Mouse (Mus musculus) CD4-positive, CD25-positive, alpha-beta regulatory T cell, adult 2 months (primary cell): ENCODE data around the gene Dap.

ENCODE experiments used
- DNase-seq: peaks from one replicate; pipeline ENCODE4 v3.0.0-alpha.2; 2012; ENCODE audit warnings: low read depth, low spot score

Gene Dap

DNA sequence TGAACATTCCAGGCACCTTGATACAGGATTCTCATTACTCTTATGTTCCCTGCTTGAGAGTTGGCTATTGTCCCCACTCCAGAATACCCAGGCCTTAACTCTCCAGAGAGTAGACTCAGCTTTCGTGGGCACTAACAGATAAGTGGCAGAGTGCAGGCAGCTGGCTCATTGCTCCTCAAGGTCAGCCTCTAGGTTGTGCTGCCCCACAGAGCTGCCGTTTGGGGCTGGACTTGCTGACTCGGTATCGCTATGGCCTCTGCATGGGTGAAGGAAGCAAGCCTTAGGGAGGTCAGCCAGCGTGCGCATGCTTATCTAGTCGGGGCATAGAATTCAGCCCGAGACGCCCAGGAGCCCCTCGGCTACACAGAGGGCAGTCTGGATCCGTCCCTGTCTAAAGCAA lies 13.3 kb downstream of the Dap start:
- DNase-seq: no peak

DNA sequence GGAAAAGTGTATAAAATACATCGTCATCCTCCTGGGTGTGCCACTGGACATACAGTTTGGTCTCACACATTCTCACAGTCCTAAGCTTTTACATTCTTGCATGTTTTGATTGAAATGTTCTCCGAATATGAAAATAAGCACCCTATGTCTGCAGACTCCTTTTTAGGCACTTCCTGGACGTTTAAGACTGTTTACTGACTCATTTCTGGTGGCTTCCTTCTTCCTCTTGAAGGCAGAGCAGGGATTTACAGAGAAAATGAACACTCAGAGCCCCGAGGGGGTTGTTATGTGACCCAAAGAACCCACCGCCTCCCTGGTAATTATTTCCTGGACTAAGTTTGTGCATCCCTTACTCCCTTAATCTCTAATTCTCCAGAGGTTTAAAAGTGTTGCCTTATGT lies 13.8 kb downstream of the Dap start:
- DNase-seq: no peak

DNA sequence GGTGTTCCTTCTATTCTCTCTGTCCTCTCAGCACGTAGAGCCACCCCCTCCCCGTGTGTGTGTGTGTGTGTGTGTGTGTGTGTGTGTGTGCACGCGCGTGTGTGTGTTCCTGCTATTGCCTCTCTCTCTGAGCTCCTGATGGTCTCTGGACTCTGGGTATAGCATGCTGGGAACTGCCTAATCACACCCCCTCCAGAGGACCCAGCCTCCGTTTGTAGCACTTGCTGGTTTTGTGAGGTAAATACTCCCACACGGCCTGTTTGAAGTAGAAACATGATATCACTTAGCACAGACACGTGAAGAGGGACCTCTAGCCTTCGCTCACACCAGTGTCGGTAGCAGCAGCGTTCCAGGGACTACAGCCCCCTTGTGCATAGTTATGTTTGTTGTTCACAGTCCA lies 14.5 kb downstream of the Dap start:
- peak; percentile 9 for DNase-seq

DNA sequence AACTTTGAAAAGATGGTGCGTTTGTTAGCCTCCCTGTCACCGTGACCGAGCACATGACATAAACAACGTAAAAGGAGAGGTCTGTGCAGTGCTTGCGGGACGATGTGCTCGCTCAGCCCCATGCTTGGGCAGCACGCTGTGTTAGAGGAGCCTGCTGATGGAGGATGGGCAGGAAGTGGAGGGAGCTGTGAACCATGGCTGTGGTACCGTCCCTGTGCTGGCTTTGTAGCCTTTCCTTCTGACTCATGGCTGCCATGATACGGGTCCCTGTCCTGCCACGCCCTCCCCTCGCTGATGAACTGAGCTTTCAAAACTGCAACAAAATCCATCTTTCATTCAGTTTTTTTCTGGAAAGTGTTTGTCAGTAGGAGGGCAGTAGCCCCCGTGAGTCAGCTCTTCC lies 15.6 kb downstream of the Dap start:
- peak; percentile 32 for DNase-seq

DNA sequence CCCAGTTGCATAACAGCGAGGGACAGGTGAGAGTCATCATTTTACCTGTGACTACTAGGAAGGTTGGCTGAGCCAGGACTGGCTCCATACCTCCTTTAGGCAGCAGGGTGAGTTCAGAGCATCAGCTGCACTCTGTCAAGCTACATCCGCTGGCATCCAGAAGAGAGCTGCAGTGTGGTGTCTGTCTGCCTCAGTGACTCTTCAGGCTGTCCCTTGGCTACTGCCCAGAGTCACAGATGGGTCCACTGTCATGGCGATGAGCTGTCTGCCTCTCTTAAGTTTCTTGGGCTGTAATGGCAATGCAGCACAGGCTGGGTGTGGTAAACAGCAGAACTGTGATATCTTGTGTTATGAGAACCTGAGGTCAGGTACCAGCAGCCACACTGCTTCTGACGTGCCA lies 16.1 kb downstream of the Dap start:
- no peak for DNase-seq

DNA sequence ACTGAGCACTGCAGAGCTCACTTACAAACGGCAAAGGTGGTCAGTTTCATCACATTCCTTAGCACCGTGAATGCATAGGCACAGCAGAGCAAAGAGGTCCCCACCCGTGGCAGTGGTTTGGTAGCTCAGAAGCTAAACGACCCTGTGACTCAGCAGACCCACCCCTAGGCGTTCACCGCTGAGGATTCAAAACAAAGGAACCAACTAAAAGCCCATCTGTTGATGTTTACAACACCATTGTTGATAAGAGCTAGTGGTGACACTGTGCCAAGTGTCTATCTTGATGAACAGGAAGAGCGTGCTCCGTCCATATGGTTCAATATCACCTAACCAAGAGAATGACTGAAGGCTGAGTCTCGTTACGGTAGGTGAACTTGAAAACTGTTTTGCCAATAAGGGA lies 19.1 kb downstream of the Dap start:
- no peak for DNase-seq

DNA sequence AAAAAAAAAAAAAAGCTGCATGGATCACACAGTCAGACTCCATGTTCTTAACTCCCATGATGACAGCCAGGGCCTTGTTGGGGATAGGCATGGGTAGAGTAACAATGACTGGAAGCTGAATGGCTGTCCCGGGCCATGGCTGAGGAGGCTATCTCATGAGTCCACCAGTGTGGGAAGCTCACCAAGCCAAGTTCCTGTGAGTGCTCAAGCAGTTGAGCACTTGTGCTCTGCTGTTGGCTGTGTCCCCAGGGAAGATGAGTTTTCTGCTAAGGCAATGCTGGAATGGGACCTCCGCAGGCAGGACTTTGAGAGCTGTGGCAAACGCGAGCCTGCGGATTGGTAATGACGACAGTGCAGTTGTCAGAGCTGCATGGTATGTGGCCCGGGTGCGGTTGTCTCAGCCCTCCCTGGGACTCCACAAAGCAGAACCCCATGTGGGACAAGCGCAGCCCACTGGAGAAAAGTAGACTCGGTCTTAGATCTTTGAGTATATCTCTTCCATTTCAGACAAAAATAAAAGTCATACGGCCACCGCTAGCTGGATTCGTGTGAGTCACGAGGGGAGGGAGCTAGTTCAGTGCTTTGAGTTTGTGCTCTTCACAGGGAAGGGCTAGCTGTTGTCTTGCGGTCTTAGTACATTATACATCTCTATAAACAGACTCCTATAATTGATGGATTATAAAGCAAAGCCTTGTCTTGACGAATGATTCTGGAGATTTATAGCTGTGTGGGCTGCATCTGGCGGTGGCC lies 20.8 kb downstream of the Dap start:
- DNase-seq: no peak

DNA sequence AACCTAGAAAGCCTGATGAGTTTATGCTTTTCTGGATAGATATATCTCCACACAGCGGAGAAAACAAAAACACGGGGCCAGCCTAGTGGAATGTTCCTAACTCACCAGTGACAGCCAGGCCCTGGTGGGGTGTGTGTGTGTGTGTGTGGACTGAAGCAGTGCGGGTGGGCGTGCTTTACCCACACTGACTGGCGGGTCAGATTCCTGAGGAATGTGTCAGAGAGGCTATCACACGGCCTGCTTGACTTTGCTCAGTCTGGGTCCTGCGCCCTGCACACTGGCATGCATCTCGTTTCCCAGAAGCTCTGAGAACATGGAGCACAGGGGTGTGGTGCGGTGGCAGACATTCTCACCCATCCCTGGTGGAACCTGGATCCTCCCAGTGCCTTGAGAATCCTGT lies 21.8 kb downstream of the Dap start:
- DNase-seq: no peak

DNA sequence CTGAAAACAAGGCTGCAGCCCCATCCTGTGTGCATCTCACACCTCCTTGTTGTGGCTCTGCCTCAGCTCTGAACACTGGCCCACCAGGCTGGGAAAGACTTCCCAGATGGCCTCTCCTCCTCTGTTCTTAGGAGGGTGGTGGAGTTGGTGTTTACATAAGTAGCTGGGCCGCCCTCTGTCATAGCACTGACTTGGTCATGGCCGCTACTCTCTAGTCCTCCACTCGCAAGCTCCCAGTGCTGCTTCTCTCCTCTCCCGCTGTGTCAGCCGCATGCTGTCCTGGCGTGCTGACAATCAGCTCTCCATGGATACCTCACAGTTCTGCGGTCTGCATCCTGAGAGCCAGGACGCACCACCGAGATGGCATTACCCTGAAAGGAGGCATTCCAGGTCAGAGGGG lies 22.9 kb downstream of the Dap start:
- DNase-seq: no peak

DNA sequence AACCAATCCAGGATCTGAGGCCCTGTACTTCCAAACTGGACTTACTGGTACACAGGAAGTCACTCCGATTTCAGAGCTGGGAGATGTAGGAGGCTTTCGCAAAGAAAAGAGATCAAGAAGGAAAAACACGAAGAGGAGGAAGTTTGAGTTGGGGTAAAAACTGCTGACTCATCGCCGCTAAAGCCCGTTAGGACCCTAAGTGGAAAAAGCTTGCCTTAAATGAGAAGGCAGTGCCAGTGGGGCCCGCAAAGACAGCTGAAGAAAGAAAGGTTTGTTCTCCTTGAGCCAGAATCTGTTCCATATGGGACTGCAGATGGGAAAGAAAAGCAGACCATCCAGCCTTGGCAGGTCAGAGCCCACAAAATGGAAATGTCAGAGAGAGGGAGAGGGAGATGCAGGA lies 24.8 kb downstream of the Dap start:
- no peak for DNase-seq

DNA sequence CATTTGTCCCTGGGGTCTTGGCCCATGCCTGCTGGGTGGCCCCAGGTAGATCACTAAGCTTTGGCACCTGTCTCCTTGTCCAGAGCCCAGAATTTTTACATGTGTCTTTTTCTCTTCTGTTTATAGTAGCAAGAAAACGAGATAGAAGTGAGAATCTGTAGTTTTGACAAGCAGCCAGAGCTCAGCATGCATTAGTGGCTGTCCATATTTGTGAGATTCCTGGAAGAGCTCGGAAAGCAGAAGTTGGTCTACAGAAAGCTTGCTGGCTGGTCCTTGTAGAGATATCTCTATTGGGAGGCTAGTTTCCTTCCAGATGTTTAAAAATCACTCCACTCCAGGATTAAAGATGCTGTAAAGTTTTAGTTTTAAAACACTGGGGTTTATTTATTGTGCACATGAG lies 25.9 kb downstream of the Dap start:
- no peak for DNase-seq

DNA sequence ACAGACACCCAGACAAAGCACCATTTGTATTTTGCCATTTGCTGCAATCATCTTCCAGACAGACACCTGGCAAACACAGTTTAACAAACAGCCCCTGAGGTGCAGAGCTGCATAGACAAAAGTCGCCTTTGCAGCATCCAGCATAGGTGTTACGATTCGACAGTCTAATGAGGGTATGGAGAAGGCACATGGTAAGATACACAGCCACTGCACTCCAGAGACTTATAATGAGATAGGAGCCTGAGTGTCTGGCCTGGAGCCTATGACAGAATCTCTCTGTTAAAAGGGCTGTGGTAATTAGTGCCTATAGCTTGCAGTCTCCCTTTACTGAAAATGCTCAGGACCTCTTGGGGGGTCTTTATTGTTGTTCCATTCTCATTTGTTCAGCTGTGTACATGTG lies 26.6 kb downstream of the Dap start:
- DNase-seq: no peak

DNA sequence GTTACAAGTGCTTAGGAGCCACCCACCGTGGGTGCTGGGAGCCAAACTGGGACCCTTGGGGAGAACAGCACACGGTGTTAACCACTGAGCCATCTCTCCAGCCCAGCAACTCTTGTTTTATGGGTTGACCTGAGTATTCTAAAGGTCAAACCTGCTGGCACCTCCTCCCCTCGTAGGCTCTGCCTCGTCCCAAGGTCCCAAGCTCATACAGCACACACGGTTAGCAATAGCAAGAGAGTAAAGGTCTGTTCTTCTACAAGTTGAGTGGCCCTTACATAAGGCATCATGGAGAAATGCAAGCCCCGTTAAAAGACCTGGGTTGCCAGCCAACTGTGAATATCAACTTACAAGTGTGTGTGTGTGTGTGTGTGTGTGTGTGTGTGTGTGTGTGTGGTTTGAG lies 27.1 kb downstream of the Dap start:
- DNase-seq: no peak

DNA sequence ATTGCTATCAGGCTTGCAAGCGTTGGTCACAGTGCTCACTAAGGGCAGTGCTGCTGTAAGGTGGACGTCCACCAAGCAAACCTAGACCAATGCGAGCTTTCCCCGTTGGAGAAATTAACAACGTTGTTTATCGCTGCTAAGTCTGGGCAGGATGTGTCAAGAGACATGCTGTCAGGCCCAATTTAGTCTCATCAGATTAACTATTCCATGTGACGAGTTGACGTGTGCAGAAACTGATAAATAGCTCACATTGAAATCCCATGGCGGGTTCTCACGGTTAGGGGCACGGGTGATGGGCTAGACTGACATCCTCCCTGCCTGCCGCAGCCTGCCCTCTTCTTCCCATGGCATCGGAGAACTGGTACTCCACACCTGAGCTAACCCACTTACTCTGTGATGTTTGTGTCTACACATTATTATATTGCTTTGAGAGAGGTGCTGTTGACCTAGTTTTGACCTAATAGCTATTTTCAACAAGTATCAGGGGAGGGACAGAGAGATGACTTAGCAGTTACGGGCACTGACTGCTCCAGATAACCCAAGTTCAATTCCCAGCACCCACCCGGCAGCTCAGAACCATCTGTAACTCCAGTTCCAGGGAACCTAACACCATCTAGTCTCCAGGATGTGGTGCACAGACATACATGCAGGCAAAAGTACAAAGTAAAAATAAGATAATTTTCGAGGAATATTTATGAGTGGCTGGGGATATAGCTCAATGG lies 28.6 kb downstream of the Dap start:
- DNase-seq: no peak

DNA sequence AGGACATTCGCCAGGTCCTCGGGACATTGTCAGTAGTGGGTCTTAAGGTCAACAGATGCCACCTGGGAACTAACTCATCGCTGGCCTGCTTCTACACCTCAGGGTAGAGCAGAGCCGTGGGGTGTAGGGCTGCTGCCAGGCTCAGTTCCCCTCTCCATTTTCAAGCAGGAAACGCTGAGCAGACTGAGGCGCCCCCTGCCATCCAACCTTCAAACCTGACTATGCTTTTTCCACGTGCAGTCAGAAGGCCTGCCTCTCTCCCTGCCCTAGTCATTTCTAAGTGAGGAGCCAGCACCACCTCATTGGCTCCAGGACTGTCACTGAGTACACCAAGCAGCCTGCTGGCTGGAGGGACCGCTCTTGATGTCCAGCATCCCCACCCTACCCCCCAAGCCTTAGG lies 29.3 kb downstream of the Dap start:
- DNase-seq: peak; percentile 10

DNA sequence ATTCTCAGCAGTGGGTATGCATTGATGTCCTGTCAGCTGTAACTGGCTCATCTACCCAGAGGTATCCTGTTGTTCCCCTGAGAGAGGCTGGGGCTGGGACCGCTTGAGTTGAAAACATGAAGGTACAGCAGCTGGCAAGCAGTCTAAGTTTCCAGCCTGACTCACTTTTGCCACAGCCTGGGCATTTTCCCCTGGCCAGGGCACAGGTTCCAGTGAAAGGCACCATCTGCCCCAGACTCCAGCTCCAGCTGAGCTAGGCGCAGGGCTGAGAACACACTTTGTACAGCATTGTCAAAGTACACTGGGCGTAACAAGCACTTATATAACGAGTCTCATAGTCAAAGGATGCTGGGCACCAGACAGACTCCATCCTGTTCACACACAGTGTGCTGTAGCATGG lies 29.8 kb downstream of the Dap start:
- no peak for DNase-seq

DNA sequence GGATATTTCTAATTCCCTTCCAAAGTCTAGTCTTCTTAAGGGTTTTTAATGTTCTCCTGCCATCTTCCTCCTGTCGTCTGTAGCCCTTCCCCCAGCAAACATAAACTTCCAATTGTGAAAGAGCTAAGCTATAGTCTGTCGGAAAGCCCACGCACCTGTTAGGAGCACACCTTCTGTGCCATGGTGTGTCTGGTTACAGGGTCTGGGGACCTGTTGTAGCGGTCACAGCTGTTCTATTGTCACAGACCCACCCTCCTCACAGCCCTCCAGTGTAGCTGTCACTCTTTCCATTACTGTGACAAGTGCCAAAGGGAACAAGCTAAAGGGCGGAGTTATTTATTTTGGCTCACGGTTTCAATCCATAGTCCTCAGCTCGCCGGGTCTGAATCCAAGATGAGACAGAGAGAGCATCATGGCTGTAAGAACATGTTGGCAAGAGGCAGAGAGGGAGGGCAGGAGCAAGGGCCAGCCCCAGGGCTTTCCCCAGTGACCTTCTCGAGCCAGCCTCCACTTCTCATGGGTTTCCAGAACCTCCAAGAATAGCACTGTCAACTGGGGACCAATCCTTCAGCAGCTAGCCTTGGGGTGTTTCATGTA lies 30.9 kb downstream of the Dap start:
- DNase-seq: no peak

DNA sequence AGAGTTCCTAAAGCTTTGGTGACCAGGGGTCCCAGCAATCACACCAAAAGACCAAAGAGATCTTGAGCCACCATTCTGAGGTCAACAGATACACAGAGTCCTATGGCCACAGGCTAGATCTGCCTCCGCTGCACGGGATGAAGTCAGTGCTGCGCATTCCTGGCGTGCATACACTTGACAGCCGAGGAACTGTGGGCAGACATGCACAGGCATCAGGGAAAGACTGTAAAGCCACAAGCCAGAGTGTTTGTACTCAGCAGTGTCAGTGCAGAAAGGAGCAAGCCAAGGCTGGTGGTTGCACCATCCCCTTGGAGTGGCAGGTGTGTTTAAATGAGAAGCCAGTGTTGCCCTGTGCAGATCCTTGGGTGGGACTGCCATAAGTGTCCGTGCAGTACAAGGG lies 31.6 kb downstream of the Dap start:
- DNase-seq: no peak

DNA sequence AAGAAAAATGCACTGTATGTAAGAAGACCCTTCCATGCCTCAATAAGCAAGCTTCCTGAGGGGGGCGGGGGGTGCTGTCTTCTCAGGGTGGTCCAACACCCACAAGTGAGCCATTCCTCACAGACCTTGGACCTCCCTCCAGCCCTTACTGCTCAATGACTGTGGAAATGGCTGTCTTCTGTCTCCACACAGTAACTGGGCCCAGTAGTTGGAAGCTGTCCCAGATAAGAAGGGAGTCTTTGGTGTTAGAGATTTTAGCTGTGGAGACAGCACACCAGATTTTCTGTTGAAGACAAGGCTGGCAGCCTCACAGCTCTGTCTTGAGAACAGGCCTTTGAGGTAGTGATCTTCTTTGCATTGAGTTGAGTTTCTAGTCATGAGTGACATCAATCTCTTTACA lies 33.2 kb downstream of the Dap start:
- no peak for DNase-seq

DNA sequence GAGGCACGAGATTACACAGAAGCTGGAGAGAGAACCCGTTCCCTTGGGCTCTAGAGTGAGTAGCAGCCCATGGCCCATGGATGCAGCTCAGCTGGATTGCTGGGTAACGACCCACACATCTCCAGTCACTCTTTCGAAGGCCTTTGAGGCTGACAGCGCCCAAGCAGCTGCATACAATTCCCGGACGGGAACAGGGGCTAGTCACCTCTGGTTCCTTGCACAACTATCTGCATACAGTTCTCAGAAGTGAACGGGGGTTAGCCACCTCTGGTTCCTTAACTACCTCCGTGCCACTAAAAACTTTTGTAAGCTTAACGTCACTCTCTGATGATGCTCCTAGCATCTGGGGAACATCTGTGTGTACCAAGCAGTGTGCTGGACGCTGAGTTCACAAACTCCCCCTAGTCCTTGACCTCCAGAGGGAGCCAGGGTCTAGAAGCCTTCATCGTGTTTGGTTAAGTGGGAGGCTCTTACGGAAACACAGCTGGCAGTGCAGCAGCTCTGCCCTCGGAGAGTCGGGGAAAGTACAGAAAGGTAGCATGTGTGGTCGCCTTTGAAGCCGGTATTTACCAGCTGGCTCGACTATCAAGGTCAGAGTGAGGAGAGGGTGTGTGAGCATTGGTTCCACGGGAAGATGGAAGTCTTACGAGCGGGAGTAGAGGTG lies 34.0 kb downstream of the Dap start:
- DNase-seq: peak; percentile 20

DNA sequence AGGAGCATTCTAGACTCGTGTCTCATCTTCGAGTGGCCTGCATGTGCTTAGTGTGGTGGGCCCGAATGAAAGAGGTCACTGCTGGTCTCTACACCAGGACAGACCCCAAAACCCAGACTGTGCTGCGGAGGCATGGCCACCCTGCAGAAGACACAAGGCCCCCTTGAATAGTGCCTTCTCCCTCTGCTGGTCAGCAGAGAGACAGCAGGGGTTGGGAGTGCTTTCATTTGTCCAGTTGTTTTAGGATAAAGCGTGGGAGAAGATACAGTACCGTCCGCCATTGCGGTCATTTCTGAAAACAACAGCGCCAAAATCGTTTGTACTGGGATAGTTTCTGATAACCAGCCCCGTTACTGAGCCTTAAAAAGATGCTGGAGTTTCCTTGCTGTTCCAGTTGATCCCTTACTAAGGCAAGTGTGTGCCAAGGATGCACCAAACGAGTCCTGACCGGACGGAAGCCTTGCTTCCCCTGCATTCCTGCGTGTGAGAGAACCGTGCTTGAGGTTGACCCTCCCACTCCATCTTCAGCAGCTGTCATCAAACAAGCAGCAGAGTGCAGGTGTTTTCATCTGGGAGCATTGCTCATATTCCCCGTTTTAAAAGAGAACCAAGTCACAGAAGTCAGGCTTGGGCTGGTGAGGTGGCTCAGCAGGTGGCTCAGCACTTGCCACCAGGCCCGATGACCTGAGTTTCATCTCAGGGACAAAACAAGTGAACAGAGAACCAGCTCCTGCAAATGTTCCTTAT lies 34.8 kb downstream of the Dap start:
- DNase-seq: no peak

DNA sequence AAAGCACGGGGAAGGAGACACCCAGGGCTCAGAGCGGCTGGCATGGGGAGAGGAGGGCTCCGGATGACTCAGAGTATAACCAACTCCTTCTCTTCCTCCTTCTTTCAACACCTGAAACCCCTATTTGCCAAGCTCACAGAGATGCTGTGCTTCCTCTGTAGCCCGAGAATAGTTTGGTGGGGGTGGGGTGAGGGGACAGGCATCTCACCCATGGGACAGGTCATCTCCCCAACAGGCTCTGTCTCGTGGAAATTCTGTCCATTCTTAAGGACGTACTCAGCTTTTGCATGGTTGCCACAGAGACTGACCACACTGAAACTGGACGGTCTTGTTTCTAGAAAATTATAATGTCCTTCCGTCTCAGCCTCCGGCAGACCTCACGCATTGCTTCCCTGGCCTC lies 37.0 kb downstream of the Dap start:
- no peak for DNase-seq
